Mouse (Mus musculus): ENCODE data around the gene Asic2.

DNA sequence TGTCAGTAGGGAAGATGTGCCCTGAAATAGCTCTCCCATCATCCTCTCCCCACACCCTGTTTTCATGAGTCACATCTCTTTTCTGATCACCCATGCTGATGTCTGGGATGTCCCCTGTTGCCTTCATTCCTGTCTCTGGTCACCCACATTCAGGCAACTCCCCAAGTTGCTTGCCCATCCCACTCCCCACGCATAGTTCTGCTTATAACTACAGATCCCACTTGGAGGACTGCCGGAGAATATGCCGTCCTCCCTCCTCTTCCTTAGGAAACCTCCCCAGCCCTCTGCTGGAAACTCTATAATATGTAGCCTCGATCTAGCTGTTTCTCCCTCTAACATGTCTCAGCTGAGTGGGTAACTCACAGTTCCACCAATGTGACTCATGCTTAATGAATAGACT lies 167.4 kb downstream of the Asic2 start:
- TF ChIP-seq TAL1 (IDR thresholded peaks at IDR 0.05; ENCODE audit: low read length), result no peak
- no peak for TF ChIP-seq GATA1 (IDR thresholded peaks at IDR 0.05; ENCODE audit: low read length)
